Mouse (Mus musculus) cerebellum, adult 9-10 months (tissue): ENCODE data around the gene Spsb4.

Experiments
- DNase-seq: peaks from one replicate; pipeline ENCODE4 v3.0.0; 2022

Spsb4 gene

GRCm38 (mm10) chr9:97018677-97019147, at the start of gene Spsb4:
Spsb4 (minus strand) TSS chr9:97018843.
- peak; percentile 36 for DNase-seq

DNA sequence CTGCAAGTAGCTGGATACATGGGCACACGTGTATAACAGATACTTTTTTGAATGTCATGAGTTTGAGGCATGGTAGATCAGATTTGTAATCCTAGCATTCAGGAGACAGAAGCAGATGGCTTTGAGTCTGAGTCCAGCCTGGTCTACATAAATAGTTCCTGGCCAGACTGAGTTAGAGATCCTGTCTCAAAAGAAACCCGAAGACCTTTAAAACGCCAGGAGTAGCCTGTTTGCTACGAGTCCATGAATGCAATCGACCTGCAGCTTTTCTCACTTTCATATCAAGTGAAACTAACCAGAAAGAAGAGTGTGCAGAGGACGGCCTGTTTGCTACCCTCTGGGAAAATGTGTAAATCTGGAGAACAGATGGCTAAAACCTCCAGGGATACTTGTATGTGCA, 49.1 kb upstream of the Spsb4 start:
- no peak for DNase-seq

GRCm38 (mm10) chr9:97065885-97066284, 47.2 kb upstream of the Spsb4 start:
- DNase-seq = no peak

- DNase-seq = no peak
These were observed 46.6 kb upstream of the Spsb4 start for GRCm38 (mm10) chr9:97065216-97065615.

GRCm38 (mm10) chr9:97064161-97064560, 45.5 kb upstream of the Spsb4 start:
- DNase-seq = no peak

- no peak for DNase-seq
These were observed 43.1 kb upstream of the Spsb4 start for GRCm38 (mm10) chr9:97061696-97062095.

GRCm38 (mm10) chr9:97056541-97057338, 38.1 kb upstream of the Spsb4 start:
- no peak for DNase-seq

- no peak for DNase-seq
These were observed 37.3 kb upstream of the Spsb4 start for GRCm38 (mm10) chr9:97055906-97056305.

DNA sequence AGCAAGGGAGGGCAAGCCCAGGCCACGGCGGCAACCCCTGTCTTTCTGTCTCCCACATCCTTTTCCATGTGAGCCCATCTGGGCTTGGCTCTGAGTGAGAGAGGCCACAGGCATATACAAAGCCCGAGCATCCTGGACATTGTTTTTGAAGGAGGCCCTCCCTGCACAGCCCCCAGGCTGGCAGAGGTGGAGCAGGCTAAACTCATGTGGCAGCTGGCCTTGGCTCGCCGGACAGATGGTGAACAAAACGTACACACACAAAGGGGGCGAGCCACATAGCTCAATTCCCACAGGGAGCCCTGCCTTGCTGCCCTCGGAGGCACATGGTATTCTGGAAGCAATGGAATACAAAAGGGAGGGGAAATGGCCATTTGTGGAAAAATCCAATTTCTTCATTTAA, 32.5 kb upstream of the Spsb4 start:
- no peak for DNase-seq

GRCm38 (mm10) chr9:97046240-97046639, 27.6 kb upstream of the Spsb4 start:
- DNase-seq = no peak

- DNase-seq = no peak
These were observed 23.0 kb upstream of the Spsb4 start for GRCm38 (mm10) chr9:97041633-97042032.

GRCm38 (mm10) chr9:97038010-97038409, 19.4 kb upstream of the Spsb4 start:
- no peak for DNase-seq

DNA sequence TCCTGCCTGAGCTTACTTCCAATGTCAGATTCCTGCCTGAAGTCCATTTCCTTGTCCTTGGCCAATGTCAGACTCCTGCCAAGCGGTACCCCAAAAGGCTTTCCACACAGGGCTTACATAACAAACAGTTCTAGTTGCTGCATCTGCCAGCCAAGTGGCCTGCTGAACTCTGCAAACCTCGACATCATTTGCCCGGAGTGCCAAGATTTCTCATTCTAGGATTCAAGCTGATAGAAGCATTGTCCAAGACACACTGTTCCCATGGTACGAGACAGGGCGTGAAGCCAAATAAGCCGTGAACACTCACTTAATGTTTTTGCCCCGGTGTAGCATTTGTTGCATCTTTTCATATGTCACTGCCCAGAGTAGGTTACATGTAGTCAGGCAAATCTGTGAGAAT, 18.0 kb upstream of the Spsb4 start:
- no peak for DNase-seq

- no peak for DNase-seq
These were observed 8.7 kb upstream of the Spsb4 start for GRCm38 (mm10) chr9:97027361-97027760.

GRCm38 (mm10) chr9:97026006-97026405, 7.4 kb upstream of the Spsb4 start:
- no peak for DNase-seq

DNA sequence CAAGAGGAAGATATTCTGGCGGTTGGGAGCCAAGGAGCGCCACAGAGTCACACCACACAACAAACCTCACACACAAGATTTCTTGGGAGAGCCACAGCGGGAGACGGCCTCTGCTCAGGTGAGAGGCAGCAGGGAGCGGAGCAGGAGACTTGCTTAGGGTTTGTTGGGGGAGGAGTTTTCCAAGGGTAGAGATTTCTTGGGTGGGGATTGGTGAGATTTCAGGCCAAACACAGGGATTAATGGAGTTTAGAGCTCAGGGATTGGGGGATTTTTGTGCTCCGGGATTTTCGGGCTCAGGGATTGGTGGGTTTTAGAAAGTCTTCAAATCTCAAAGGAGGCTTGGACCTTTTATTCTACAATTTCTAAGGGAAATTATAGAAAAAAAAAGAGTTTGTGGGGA, 5.8 kb upstream of the Spsb4 start:
- DNase-seq = no peak

- no peak for DNase-seq
These were observed 4.3 kb upstream of the Spsb4 start for GRCm38 (mm10) chr9:97022948-97023347.

DNA sequence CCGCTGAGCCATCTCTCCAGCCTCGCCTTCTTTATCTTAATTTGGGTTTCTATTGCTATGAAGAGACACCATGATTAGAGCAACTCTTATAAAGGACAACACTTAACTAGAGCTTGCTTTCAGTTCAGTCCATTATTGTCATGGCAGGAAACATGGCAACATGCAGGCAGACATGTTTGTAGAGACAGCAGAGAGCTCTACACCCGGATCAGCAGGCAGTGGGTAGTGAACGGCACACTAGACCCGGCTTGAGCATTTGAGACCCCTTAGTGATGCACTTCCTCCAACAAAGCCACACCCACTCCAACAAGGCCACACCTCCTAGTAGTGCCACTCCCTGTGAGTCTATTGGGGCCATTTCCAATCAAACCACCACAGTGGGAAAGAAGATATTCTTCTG, 3.7 kb upstream of the Spsb4 start:
- no peak for DNase-seq

GRCm38 (mm10) chr9:97020152-97020551, 1.5 kb upstream of the Spsb4 start:
- no peak for DNase-seq

DNA sequence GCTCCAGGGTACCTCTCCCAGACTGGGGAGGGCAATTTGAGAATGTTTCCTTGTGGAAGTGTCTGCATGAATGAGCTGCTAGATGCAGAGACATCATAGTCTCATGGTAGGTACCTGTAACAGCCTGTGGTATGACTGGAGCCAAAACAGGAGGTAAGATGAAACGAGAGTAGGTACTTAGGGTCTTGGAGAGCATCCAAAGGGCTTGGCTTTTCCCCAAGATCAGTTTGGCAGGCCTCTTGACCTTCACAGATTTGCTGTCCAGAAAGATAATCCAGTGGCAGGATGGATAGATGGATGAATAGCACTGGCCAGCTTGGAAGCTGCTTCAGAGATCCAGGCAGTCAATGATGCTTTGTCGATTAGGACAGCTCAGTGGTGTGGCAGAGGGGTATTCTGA, 1.0 kb upstream of the Spsb4 start:
- DNase-seq = no peak

DNA sequence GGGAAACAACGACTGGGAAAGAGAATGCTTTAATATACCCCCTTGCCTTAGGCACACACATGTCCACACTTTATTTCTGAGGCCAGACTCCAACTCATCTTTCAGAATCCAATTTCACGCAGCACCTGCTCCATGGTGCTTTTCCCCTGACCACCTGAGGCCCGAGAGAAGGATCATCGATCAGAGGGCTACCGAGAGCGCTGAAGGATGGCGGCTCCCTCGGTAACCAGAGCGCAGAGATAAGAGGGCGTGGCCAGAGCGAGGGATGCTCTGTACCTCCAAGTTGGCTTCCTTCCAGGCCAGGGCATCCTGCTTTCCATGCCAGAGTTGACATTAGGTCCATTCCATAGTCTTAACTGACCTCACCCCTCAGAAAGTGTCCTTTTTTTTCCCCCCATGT, 588 bp upstream of the Spsb4 start:
- DNase-seq = no peak

- peak; percentile 14 for DNase-seq
These were observed 617 bp downstream of the Spsb4 start for GRCm38 (mm10) chr9:97017811-97018641.

DNA sequence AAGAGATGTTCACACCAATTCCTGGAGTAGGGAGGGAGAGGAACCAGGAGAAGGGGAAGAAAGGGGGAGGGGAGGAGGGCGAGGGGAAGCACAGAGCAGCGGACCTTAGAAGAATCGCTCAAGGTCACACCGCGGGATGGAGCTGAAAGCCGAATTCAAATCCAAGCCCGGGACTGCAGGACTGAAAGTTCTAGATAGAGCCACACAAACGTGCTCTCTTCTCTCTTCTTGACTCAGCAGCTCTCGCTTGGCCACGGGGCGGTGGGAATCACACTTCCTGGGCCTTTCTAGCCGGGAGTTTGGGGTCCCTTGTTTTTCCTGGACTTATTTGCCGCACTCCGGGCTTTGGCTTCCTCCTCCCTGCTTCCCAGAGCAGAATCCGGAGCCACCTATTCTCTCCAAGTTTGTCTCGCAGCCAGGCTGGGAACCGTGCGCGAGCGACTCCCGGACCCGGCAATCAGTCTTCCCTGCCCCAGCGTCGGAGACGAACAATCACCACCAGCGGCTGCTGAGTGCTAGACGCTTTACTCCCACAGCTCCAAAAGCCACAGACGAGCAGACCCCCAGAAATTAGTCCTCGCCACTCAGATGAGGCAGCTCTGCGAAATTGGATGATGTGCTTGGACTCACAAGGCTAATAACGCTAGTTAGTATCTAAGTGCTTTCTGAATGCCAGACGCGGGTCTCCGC, 1.4 kb downstream of the Spsb4 start:
- no peak for DNase-seq

- no peak for DNase-seq
These were observed 2.9 kb downstream of the Spsb4 start for GRCm38 (mm10) chr9:97015751-97016150.
